Mouse (Mus musculus) embryo, embryonic 11 days (tissue): Measurements from ENCODE around the gene Ugt8a.

Experiments
- DNase-seq: peaks from one replicate; pipeline ENCODE4 v3.0.0-alpha.2; 2015

Gene Ugt8a

GRCm38 (mm10) chr3:125861601-125862000 is 76.8 kb downstream of the Ugt8a start:
- DNase-seq = no peak

- DNase-seq = peak; percentile 69
Observed at GRCm38 (mm10) chr3:125849163-125849872, 89.1 kb downstream of the Ugt8a start.

- no peak for DNase-seq
Observed at GRCm38 (mm10) chr3:125828051-125828450, 110.4 kb downstream of the Ugt8a start.

DNA sequence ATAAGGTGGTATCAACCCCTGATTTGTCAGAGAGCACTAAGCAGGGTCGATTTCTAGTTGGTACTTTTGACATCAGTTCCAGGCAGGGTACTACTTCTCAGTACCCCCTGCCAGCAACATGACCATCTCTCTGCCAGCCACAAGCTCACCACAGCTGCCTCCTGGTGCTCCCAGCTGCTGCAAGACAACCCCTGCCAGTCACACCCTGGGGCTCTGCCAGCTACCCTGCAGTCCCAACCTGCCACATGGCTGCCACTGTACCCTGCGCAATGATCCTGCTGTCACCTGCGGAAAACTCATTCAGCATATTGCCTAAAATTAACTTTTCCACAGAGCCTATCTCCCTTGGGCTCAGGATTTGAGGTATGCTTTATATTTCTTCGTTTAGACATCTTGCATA is 111.2 kb downstream of the Ugt8a start:
- DNase-seq = no peak

DNA sequence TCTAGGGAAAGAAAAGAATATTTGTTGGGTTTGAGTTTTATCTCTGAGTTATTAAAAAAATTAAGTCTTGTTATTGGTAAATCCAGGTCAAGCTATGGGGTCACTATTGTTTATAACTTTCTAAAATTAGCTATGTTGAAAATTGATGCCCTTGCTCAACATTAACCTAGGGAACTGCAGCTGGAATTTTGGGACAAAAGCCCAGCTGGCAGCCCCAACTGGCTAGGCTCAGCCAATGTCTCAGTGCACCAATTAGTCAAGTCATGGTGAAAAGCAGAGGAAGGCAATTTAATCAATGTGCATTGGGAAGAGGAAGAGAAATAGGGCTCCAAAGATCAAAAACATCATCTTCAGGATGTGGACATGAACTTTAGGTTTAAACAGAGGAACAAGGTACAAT is 118.7 kb downstream of the Ugt8a start:
- DNase-seq = no peak
